In genomic region chr9:62367510-62368071, GRCm38 (mm10) we compare ENCODE assay signal across 8 mouse cellular contexts. TPM values are rescaled to one million over a fixed set of nuclear protein-coding genes. Genes with fewer than 3 reads are reported as not detected.
DNase-seq lines count a peak whose midpoint lies in the region; ATAC-seq and TF ChIP-seq lines count a peak whose summit lies in the region.

No protein-coding gene starts in this region.

- peak overlapping the region; percentile 12; the same call in 1 of the 2 replicates for H3K4me2 ChIP-seq in heart, embryonic 12.5 days
- H3K4me2 ChIP-seq in heart, embryonic 15.5 days, result peak overlapping the region; percentile 33; the same call in 1 of the 2 replicates
- no peak overlapping the region for H3K4me2 ChIP-seq in limb, embryonic 14.5 days (replicated peaks; ENCODE audit: low read depth, low read length, severe bottlenecking)

- no peaks in the 10 kb centered on the region for H3K27me3 ChIP-seq in heart, embryonic 12.5 days (replicated peaks)
- no peaks in the 10 kb centered on the region for H3K27me3 ChIP-seq in heart, embryonic 15.5 days
- no peaks in the 10 kb centered on the region for H3K27me3 ChIP-seq in limb, embryonic 14.5 days (ENCODE audit: control insufficient read depth, insufficient read depth, low read length)

- ATAC-seq in heart, embryonic 12.5 days (ENCODE audit: insufficient number of reproducible peaks, low FRiP score), result no peak; the same call in 1 of the 2 replicates
- ATAC-seq in heart, embryonic 15.5 days (replicated peaks; ENCODE audit: insufficient number of reproducible peaks, insufficient read depth, low FRiP score, low read depth), result no peak
- no peak for ATAC-seq in limb, embryonic 14.5 days (ENCODE audit: low FRiP score, low read depth)

- H3K27ac ChIP-seq in heart, embryonic 12.5 days (ENCODE audit: poor library complexity, severe bottlenecking), result peak overlapping the region; percentile 81
- peak overlapping the region; percentile 85 for H3K27ac ChIP-seq in heart, embryonic 15.5 days
- H3K27ac ChIP-seq in limb, embryonic 14.5 days (replicated peaks; ENCODE audit: low read depth, low read length), result peak overlapping the region; percentile 48; the same call in 1 of the 2 replicates

- intact Hi-C loops in heart, postnatal 25 days (cut with DNase I), result no loop called here

- H3K9ac ChIP-seq in heart, embryonic 12.5 days, result peak overlapping the region; percentile 58
- peak overlapping the region; percentile 44; the same call in 1 of the 2 replicates for H3K9ac ChIP-seq in heart, embryonic 15.5 days
- peak overlapping the region; percentile 28; the same call in 1 of the 2 replicates for H3K9ac ChIP-seq in limb, embryonic 14.5 days (ENCODE audit: low read depth, low read length, severe bottlenecking)

- H3K4me3 ChIP-seq in heart, embryonic 12.5 days, result no peak overlapping the region
- no peak overlapping the region for H3K4me3 ChIP-seq in heart, embryonic 15.5 days
- no peak overlapping the region for H3K4me3 ChIP-seq in limb, embryonic 14.5 days (replicated peaks; ENCODE audit: low read length)

- no peak for TF ChIP-seq POLR2A in limb, embryonic 14.5 days (IDR thresholded peaks at IDR 0.05; ENCODE audit: borderline replicate concordance, extremely low read depth, insufficient read depth, insufficient read length)

- H3K36me3 ChIP-seq in heart, embryonic 12.5 days, result peaks cover 14% of the 10 kb centered on the region
- peaks cover 5% of the 10 kb centered on the region; the same call in 1 of the 2 replicates for H3K36me3 ChIP-seq in heart, embryonic 15.5 days
- H3K36me3 ChIP-seq in limb, embryonic 14.5 days (ENCODE audit: control insufficient read depth, insufficient read depth, low read length), result peaks cover 6% of the 10 kb centered on the region

- H3K9me3 ChIP-seq in heart, embryonic 12.5 days (replicated peaks), result no peaks in the 10 kb centered on the region
- no peaks in the 10 kb centered on the region for H3K9me3 ChIP-seq in heart, embryonic 15.5 days (replicated peaks)
- no peaks in the 10 kb centered on the region for H3K9me3 ChIP-seq in limb, embryonic 14.5 days (ENCODE audit: control insufficient read depth, low read length)

- WGBS in heart, embryonic 12.5 days, result 34% methylated on average over 10 of the region's 10 CpGs
- 27% methylated on average over 10 of the region's 10 CpGs for WGBS in heart, embryonic 15.5 days
- WGBS in limb, embryonic 14.5 days, result 66% methylated on average over 10 of the region's 10 CpGs

- no peak for DNase-seq in heart, postnatal 25 days (ENCODE audit: low spot score)
- DNase-seq in adipocyte (ENCODE audit: low spot score) (peak; percentile 87), MN1 (ENCODE audit: low spot score) (no peak)
- no peak for DNase-seq in limb, embryonic 14.5 days (ENCODE audit: low spot score)
- DNase-seq in thymus, postnatal 36 days, result no peak
- DNase-seq in frontal cortex, postnatal 14 days (ENCODE audit: low spot score in 2 of 2), result no peak

- peaks cover 93% of the 10 kb centered on the region for H3K4me1 ChIP-seq in heart, embryonic 12.5 days (replicated peaks)
- peaks cover 94% of the 10 kb centered on the region for H3K4me1 ChIP-seq in heart, embryonic 15.5 days (replicated peaks)
- H3K4me1 ChIP-seq in limb, embryonic 14.5 days (ENCODE audit: control insufficient read depth, insufficient read depth, low read length), result peaks cover 54% of the 10 kb centered on the region

RNA-seq across cellular contexts. Expression of gene Anp32a, which starts 26.5 kb away (rescaled TPM):
- polyA plus RNA-seq in heart, embryonic 12.5 days (2016; fragmentation: Nextera tagmentation; extraction: Ambion mirVana), result 156 and 158 TPM in 2 replicates
- 100 to 1,000 TPM; 186 to 202 TPM for total RNA-seq in heart, postnatal 25 days (2021)
- polyA plus RNA-seq in heart, embryonic 15.5 days (2015; fragmentation: Nextera tagmentation; extraction: Ambion mirVana), result 128 and 176 TPM in 2 replicates
- polyA plus RNA-seq in limb, embryonic 14.5 days (2012; rRNA removed), result 143 and 468 TPM in 2 replicates
- polyA plus RNA-seq in limb, embryonic 14.5 days (2014; fragmentation: Nextera tagmentation; extraction: Ambion mirVana), result 104 and 124 TPM in 2 replicates
